Mouse (Mus musculus) small intestine, adult 2 months (tissue): ENCODE measurements around the gene Mob1b.

Source experiments
- CTCF ChIP-seq: fragments of 200-500 bp; IDR thresholded peaks from 2 replicates; pipeline ENCODE4 v1.5.1; 2012; ENCODE audit warnings: low read depth, mild to moderate bottlenecking, control low read depth, inconsistent platforms, low read length, moderate library complexity, mixed read lengths; ENCODE audit not compliant: insufficient replicate concordance, insufficient read length; ENCODE audit errors: extremely low read depth
- POLR2A ChIP-seq: fragments of 200-500 bp; IDR thresholded peaks from 2 replicates; pipeline ENCODE4 v1.6.1; 2012; ENCODE audit warnings: low read depth, mild to moderate bottlenecking, control low read depth, inconsistent platforms, low read length, moderate library complexity

GRCm38 (mm10) chr5:88689279-88689938 is 31.2 kb upstream of the Mob1b start:
- no peak for TF ChIP-seq POLR2A
- TF ChIP-seq CTCF, result no peak
